Mouse (Mus musculus) frontal cortex, adult 2 months (tissue): ENCODE measurements at regions not wholly inside any gene's neighbourhood (a gene's known extent, or its start where the extent isn't known, plus 50 kb on each side); places are given as distances from the start of the nearest gene placed in this dataset.

Experiments used
- DNase-seq, 2 experiments: peaks; one replicate each; pipeline ENCODE4 v3.0.0; 2022; ENCODE audit warnings: low spot score in 1 of 2; ENCODE audit errors: extremely low spot score in 1 of 2

DNA sequence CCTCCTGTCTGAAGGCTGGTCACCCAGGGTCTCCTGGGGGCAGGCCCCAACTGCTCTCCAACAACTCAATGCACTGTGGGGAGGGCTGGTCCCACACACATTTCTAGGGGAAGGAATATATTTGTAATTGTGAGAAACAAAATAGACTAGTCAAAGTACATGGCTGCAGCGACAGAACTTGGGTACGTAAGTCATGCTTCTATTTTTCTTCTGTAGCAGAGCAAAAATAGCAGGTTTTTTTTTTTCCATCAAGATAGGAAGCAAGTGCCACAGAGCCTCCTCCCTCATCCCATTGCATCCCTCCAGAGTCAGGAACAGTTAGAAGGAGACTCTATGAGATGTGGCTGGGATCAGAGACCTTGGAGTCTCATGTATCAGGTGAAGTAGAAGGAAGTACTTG lies 124.9 kb upstream of the Tnr start:
- peak in 1 of 2 experiments; percentile 41 for DNase-seq

DNA sequence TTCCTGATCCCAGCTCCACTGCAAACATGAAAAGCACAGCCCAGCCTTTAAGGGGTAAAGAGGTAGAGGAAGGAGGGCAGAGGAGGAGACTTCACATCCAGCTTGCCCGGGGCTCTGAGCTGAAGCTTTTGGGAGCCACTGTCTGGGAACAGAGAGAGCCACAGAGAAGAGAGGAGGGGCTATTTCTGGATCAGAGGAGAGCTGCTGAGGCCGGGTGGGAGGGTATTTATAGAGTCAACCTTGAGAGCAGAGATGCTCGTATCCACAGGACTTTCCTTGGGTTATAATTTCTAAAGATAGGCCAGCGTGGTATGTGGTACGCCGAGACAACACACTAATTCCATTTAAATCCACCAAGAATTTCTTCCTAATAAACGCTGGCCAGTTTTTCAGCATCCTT lies 117.3 kb upstream of the Tnr start:
- DNase-seq = no peak

DNA sequence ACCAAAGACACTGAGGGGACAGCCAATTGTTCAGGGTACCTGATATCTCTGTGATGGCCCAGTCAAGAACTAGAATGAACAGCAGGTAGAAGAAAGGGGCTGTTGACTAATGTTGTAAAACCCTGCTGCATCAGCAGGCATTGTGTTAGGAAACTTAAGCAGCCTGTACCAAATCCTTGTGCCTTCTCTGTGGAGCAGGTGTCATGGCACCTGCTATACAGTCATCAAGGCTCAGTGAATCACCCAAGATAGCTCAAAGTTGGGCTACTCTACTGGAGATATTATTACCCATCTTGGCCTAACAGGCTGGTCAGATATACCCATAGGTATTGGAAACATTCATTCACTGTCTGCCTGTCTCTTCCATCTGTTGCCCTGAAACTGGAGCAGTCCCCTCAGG lies 116.8 kb upstream of the Tnr start:
- DNase-seq = no peak

DNA sequence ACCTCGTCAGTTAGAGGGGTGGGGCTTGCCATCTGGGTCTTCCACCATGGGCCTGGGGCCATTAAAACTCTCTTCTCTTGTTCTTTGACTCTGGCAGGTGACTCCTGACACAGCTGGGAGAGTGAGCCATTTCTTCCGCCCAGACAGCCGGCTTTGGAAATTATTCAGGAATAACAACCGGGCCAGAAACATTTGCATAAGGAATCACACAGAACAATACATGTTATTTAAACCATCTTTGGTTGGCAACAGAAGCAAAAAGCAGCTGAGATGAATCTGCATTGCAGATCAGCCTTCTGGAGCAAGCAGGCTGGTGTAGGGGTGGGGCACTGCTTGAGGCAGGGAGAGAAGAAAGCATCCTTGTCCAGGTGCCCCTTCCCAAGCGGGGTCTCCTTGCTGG lies 110.2 kb upstream of the Tnr start:
- DNase-seq = peak in 1 of 2 experiments; percentile 56

DNA sequence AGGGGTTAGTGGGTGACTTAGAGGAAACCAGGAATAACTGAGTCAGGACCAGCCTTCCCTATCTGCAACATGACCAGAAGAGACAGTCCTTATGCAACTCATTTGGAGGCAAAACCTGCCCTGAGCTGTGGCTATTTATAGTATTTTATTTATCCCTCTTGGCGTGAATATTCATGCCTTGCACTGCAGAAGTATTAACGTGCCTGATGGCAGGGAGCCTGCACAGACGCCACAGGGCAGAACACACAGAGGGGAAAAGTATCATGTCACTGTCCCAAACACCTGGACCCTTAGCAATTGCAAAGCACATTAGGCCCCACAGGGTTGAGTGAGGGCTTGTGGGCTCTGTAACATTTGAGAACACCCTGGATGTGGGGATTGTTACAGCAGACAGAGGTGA lies 107.9 kb upstream of the Tnr start:
- no peak for DNase-seq

DNA sequence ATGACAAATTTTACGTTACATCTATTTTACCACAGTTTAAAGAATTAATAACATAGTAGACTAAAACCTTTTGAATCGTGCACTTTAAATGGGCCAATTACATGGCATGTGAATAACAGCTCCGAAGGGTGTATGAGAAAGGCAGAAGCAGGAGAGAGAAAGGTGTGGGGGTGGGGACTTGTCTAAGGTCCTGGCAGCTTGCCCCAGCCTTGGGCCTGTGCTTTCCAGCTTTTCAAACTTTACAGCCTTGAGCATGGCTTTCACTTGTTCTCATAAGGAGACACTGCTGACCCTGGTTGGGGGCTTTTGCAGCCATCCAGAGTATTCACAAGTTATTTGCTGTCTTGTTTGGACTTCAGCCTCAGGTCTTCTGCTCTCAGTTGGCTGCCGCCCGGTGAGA lies 106.4 kb upstream of the Tnr start:
- DNase-seq = no peak

DNA sequence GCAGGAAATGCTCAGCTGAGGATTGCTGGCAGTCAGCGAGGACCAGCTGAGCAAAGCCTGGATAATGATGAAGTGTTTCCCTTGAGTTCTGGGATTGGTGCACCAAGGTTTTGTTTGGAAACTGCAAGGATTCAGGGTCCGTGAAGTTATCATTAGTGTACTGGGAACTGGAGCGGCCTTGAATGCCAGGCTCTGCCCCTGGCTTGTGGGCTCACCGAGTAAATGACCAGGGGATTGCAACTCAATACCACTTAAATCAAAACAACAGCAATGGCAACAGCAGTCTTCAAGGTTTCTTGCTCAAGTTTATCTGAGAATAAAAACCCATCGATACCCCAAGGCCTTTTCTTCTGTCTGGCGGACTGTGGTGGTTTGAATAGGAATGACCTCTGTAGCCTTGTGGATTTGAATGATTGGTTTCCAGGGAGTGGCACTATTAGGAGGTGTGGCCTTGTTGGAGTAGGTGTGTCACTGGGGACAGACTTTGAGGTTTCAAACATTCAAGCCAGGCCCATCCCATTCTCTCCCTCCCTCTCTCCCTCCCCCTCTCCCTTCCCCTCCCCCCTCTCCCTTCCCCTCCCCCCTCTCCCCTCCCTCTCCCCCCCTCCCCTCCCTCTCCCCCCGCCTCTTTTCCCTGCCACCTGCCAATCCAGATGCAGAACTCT lies 104.1 kb upstream of the Tnr start:
- no peak for DNase-seq

DNA sequence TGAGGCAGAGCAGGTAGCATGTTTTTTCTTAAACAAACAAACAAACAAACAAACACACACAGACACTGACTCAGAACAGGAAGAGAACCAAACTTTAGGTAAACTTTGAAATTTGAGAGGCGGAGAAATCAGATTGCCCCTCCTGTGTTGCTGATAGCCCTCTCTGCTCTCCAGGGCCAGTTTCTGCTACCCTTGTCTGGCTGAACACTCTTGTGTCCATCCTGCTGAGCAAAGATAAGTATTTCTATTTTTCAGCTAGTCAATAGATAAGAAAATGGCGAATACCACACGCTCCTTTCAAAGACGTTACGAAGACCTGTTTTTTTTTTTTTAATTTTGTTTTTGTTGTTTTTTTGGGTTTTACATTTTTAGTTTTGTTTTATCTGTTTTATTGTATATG lies 103.4 kb upstream of the Tnr start:
- DNase-seq = no peak

DNA sequence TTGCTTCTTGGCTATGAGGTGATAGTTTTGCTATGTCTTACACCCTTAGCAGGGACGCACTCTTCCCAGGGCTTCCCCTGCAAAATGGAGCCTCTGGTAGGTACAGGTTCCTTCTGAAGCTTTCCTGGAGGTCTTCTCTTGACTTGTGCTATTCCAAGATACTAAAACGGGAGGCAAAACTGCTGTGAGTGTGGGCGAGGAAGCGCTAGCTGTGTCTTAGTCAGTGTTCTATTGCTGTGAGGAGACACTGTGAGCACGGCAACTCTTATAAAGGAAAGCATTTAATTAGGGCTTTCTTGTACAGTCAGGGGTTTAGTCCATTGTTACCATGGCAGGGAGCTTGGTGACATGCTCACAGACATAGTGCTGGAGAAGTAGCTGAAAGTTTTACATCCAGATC lies 99.9 kb upstream of the Tnr start:
- DNase-seq = peak; percentile 54 to 72

DNA sequence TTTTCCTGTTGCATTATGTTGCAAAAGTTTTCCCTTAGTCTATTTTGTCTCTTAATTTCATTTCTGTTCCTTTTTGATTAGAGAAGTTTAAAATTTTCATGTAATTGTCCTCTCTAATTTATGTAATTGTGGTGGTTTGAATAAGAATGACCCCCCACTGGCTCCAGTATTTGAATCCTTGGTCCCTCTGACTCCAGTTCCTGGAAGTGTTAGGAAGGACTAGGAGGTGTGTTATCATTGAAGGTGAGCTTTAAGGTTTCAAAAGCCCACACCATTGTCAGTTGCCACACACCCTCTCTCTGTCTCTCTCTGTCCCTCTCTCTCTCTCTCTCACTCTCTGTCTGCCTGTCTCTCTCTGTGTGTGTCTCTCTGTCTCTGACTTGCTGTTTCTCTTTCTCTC lies 93.6 kb upstream of the Tnr start:
- DNase-seq = no peak

DNA sequence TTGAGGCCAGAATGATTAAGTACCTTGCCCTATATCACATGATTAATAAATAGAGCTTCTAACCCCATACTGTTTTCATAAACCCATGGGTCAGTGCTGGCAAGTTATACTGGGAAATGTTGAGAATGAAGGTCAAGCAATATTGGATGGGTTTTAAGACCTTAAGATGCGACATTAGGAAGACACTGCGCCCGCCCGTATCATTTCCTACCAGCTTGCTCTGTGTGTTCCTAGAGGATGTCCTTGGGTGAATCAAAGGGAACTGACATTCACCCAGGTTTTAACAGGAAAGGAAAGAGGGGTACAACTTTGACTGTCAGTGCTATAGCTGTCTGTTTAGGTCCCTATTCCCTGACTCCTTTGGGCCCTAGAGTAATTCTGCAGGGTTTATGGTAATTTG lies 90.0 kb upstream of the Tnr start:
- no peak for DNase-seq

DNA sequence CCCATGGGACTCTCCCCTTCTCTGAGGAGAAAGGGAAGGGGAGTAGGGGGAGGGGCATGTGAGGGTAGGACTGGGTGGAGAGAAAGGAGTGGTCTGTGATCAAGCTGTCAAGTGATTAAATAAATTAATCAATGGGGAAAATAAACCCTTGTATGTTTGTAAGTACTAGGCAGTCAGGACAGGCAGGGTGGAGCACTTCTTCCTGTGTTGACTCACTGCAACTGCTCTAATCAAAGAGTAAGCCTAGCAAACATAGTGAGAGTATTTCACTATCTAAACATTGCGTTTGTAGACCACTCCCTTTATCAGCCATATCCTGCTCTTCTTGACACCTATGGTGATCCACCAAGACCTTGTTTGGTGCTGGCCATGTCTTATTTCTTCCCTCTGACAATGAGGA lies 82.8 kb upstream of the Tnr start:
- no peak for DNase-seq

DNA sequence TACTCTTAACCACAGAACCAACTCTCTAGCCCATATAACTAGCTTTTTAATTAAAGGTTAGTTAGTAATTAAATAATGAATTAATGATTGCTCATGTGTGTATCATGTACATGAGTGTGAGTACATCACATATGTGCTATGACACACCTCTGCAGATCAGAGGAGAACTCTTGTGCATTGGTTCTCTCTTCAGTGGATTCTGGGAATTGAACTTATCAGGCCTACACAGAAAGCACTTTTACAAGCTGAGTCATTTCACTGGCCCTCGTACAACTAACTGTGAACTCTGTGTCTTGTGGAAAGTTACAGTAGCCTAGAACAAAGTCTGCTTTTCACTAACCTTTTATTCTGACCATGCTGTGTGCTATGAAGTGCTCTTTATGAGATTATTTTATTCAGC lies 79.5 kb upstream of the Tnr start:
- no peak for DNase-seq

DNA sequence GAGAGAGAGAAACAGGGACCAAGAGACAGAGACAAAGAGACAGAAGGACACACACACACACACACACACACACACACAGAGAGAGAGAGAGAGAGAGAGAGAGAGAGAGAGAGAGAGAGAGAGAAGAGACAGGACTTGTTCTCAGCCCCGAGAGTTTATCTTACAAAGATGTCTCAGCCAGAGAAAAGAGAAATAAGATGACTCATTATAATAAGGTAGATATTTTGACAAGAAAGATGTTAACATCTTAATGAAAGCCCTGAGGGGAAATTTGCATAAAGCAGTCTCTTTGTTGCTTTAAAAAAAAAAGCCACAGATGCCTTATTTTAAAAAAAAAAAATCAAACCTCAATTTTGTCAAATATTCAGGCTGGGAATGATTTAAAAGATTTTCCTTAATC lies 78.1 kb upstream of the Tnr start:
- DNase-seq = no peak

DNA sequence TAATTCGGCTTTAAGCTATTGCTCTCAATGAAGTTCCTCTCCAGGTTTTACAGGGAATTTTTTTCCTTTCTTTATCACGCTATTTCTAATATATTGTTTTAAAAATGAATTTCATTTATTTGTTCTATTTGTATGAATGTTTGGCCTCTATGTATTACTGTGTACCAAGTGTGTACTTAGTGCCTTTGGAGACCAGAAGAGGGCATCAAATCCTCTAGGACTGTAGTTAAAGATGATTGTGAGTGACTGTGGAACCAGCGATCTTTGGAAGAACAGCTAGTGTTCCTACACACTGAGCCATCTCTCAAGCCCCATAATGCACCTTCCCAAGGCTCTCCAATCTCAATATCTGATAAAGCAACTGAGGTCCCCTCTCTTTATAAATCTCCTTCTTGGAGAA lies 72.1 kb upstream of the Tnr start:
- peak in 1 of 2 experiments; percentile 8 for DNase-seq

DNA sequence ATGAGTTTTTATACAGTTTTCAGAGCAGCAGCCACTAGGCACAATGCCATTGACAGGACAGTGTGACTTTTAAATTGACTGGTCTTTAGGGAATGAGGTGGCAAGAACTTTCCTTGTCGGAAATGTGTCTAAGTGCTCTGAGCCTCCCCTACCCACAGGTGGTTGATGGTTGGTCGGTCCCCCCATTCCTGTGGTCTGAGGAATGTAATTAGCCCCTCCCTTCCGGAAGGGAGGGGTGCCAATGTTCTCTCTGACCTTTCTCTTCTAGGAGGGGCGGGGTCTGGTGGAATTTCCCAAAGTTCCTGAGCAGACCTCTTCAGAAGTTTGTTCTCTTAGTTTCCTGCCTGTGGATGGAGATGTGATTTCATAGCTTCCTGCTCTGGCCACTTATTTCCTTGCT lies 62.7 kb upstream of the Tnr start:
- no peak for DNase-seq

DNA sequence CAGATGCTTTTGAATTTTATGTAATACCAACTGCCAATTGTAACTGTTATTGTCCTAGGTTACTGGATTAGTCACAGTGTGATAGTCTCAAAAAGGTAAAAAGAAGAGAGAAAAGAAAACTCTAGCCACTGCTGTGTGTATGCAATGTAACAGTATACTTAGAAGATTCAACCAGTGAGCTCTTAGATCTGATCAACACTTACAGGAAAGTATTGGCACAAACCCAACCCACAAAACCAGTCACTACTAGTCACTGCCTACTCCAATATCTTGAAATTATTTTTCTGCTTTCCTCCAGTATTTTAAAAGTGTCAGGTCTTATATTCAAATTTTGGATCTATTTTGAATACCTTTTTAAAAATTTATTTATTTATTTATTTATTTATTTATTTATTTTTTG lies 52.6 kb upstream of the Tnr start:
- no peak for DNase-seq
